Mouse (Mus musculus): ENCODE results near the gene Got2.

GRCm38 (mm10) chr8:95879823-95880222, 8.5 kb downstream of the Got2 start:
- TF ChIP-seq POLR2A (IDR thresholded peaks at IDR 0.05; ENCODE audit: insufficient read depth, low read depth, low read length) (no peak), CTCF (IDR thresholded peaks at IDR 0.05; ENCODE audit: insufficient read depth, low read depth, low read length) (no peak)
